Mouse (Mus musculus): Measurements from ENCODE around the gene Yipf4.

DNA sequence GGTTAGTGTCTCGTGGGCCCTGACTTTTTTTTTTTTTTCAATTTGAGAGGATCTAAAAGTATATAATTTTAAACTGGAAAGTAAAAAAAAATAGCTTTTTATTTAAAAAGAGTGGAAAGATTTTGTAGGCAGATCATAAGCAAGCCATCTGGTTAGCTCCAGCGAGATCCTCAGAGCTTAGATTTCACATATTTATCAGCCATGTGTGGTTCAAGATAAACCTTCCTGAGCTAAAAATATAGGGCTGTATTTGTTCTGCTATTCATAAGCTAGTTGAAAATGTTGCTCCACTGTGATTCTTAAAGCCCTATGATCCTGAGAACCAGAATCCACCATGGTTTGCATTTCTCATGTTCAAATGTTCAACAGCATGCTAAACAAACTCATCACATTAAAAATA, 18.6 kb downstream of the Yipf4 start:
- TF ChIP-seq CTCF (IDR thresholded peaks at IDR 0.05) (no peak), EP300 (IDR thresholded peaks at IDR 0.05) (no peak)
